Mouse (Mus musculus): Measurements from ENCODE around the gene Cdyl. TPM values are rescaled to one million over a fixed set of nuclear protein-coding genes. Genes with fewer than 3 reads are reported as not detected.

Gene Cdyl
- polyA plus RNA-seq, 2 experiments = 7.9 to 10.4 TPM

- H3K4me2 ChIP-seq (ENCODE audit: low read depth) = no peak overlapping the region
- no peak for ATAC-seq (ENCODE audit: insufficient read depth)
- TF ChIP-seq EP300 (IDR thresholded peaks at IDR 0.05; ENCODE audit: low read depth) (no peak), CTCF (IDR thresholded peaks at IDR 0.05; ENCODE audit: low read depth) (no peak)
- H3K36me3 ChIP-seq (replicated peaks; ENCODE audit: control insufficient read depth, insufficient read depth, low read depth) = no peaks in the 10 kb centered on the region
- DNase-seq (ENCODE audit: low read depth in 3 of 3, low spot score in 3 of 3) = peak in 1 of 3 experiments; percentile 11
- H3K4me1 ChIP-seq (replicated peaks; ENCODE audit: control insufficient read depth in 2 of 2, insufficient read depth in 2 of 2, low read length in 1 of 2) = peaks cover 0 to 3% of the 10 kb centered on the region in 2 experiments; a peak in 2 of 4 replicates
- no peaks in the 10 kb centered on the region for H3K27me3 ChIP-seq (ENCODE audit: control insufficient read depth, insufficient read depth, low read length)
- 9% methylated on average over 1 of the region's 1 CpGs for WGBS (ENCODE audit: insufficient replicate concordance)
- no peak overlapping the region for H3K9ac ChIP-seq (replicated peaks)
- no peak overlapping the region for H3K27ac ChIP-seq
- no peak overlapping the region for H3K4me3 ChIP-seq (ENCODE audit: insufficient read depth in 1 of 2, low read depth in 2 of 2, low read length in 2 of 2)
- no peaks in the 10 kb centered on the region for H3K9me3 ChIP-seq (ENCODE audit: control insufficient read depth, low read length)
These were observed 12.4 kb upstream of the Cdyl start for GRCm38 (mm10) chr13:35647132-35647823.

DNA sequence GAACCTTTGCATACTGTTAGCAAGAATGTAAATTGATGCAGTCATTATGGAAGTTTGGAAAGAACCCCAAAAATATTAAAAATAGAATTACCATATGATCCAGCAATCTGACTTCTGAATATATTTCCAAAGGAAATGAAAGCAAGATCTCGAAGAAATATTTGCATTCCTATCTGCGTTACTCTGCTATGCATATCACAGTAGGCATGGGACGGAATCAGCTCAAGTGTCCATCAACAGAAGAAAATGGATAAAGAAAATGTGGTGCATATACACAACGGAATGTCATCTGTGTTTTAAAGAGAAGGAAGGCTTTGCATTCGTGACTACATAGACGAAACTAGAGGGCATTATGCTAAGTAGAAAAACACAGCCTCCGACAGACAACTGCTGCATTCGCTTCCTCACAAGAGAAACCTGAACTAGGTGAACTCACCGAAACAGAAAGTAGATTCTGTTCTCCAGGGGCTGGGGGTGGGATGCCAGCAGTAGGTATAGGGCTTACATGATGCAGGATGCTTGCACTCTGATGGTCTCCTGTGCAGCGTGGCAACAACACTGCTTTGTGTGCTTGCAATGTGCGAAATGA is 9.3 kb upstream of the Cdyl start:
- 77% methylated on average over 11 of the region's 11 CpGs for WGBS (ENCODE audit: insufficient replicate concordance)
- no peak for DNase-seq (ENCODE audit: low read depth in 3 of 3, low spot score in 3 of 3)
- Histone ChIP-seq H3K4me1 (replicated peaks; ENCODE audit: control insufficient read depth in 2 of 2, insufficient read depth in 2 of 2, low read length in 1 of 2) (peaks cover 0 to 3% of the 10 kb centered on the region in 2 experiments; a peak in 2 of 4 replicates), H3K9ac (replicated peaks) (no peak overlapping the region), H3K36me3 (replicated peaks; ENCODE audit: control insufficient read depth, insufficient read depth, low read depth) (no peaks in the 10 kb centered on the region), H3K9me3 (ENCODE audit: control insufficient read depth, low read length) (no peaks in the 10 kb centered on the region), H3K4me3 (ENCODE audit: insufficient read depth in 1 of 2, low read depth in 2 of 2, low read length in 2 of 2) (no peak overlapping the region), H3K4me2 (ENCODE audit: low read depth) (no peak overlapping the region), H3K27ac (no peak overlapping the region), H3K27me3 (ENCODE audit: control insufficient read depth, insufficient read depth, low read length) (no peaks in the 10 kb centered on the region)
- TF ChIP-seq EP300 (IDR thresholded peaks at IDR 0.05; ENCODE audit: low read depth) = no peak
- no peak for ATAC-seq (ENCODE audit: insufficient read depth)

GRCm38 (mm10) chr13:35652851-35653250 is 6.8 kb upstream of the Cdyl start:
- no peak overlapping the region for H3K4me3 ChIP-seq (ENCODE audit: insufficient read depth in 1 of 2, low read depth in 2 of 2, low read length in 2 of 2)
- TF ChIP-seq CTCF (IDR thresholded peaks at IDR 0.05; ENCODE audit: low read depth) (no peak), EP300 (IDR thresholded peaks at IDR 0.05; ENCODE audit: low read depth) (no peak)
- no peak overlapping the region for H3K4me2 ChIP-seq (ENCODE audit: low read depth)
- DNase-seq (ENCODE audit: low read depth in 3 of 3, low spot score in 3 of 3) (no peak), ATAC-seq (ENCODE audit: insufficient read depth) (no peak)
- H3K27me3 ChIP-seq (ENCODE audit: control insufficient read depth, insufficient read depth, low read length) = no peaks in the 10 kb centered on the region
- no peaks in the 10 kb centered on the region for H3K36me3 ChIP-seq (replicated peaks; ENCODE audit: control insufficient read depth, insufficient read depth, low read depth)
- H3K9me3 ChIP-seq (ENCODE audit: control insufficient read depth, low read length) = no peaks in the 10 kb centered on the region
- WGBS (ENCODE audit: insufficient replicate concordance) = 71% methylated on average over 4 of the region's 4 CpGs
- no peak overlapping the region for H3K27ac ChIP-seq
- H3K4me1 ChIP-seq (replicated peaks; ENCODE audit: control insufficient read depth in 2 of 2, insufficient read depth in 2 of 2, low read length in 1 of 2) = peaks cover 0 to under 1% of the 10 kb centered on the region in 2 experiments; a peak in 2 of 4 replicates
- H3K9ac ChIP-seq (replicated peaks) = no peak overlapping the region

GRCm38 (mm10) chr13:35656853-35657252 is 2.8 kb upstream of the Cdyl start:
- DNase-seq (ENCODE audit: low read depth in 3 of 3, low spot score in 3 of 3) (no peak), ATAC-seq (ENCODE audit: insufficient read depth) (no peak)
- Histone ChIP-seq H3K27me3 (ENCODE audit: control insufficient read depth, insufficient read depth, low read length) (no peaks in the 10 kb centered on the region), H3K4me3 (ENCODE audit: insufficient read depth in 1 of 2, low read depth in 2 of 2, low read length in 2 of 2) (no peak overlapping the region), H3K9me3 (ENCODE audit: control insufficient read depth, low read length) (no peaks in the 10 kb centered on the region), H3K4me2 (ENCODE audit: low read depth) (no peak overlapping the region), H3K27ac (no peak overlapping the region), H3K9ac (replicated peaks) (no peak overlapping the region), H3K4me1 (replicated peaks; ENCODE audit: control insufficient read depth in 2 of 2, insufficient read depth in 2 of 2, low read length in 1 of 2) (no peaks in the 10 kb centered on the region), H3K36me3 (replicated peaks; ENCODE audit: control insufficient read depth, insufficient read depth, low read depth) (no peaks in the 10 kb centered on the region)
- TF ChIP-seq EP300 (IDR thresholded peaks at IDR 0.05; ENCODE audit: low read depth) (no peak), CTCF (IDR thresholded peaks at IDR 0.05; ENCODE audit: low read depth) (no peak)
- WGBS (ENCODE audit: insufficient replicate concordance) = 65% methylated on average over 2 of the region's 2 CpGs

GRCm38 (mm10) chr13:35665456-35665855 is 5.8 kb downstream of the Cdyl start:
- Histone ChIP-seq H3K27ac (no peak overlapping the region), H3K27me3 (ENCODE audit: control insufficient read depth, insufficient read depth, low read length) (no peaks in the 10 kb centered on the region), H3K4me2 (ENCODE audit: low read depth) (no peak overlapping the region), H3K4me3 (ENCODE audit: insufficient read depth in 1 of 2, low read depth in 2 of 2, low read length in 2 of 2) (no peak overlapping the region), H3K36me3 (replicated peaks; ENCODE audit: control insufficient read depth, insufficient read depth, low read depth) (no peaks in the 10 kb centered on the region), H3K9ac (replicated peaks) (no peak overlapping the region), H3K4me1 (replicated peaks; ENCODE audit: control insufficient read depth in 2 of 2, insufficient read depth in 2 of 2, low read length in 1 of 2) (peaks cover 0 to 3% of the 10 kb centered on the region in 2 experiments; a peak in 1 of 4 replicates), H3K9me3 (ENCODE audit: control insufficient read depth, low read length) (no peaks in the 10 kb centered on the region)
- peak in 1 of 3 experiments; percentile 9 for DNase-seq (ENCODE audit: low read depth in 3 of 3, low spot score in 3 of 3)
- ATAC-seq (ENCODE audit: insufficient read depth) = no peak
- TF ChIP-seq CTCF (IDR thresholded peaks at IDR 0.05; ENCODE audit: low read depth) (no peak), EP300 (IDR thresholded peaks at IDR 0.05; ENCODE audit: low read depth) (no peak)
- WGBS (ENCODE audit: insufficient replicate concordance) = 33% methylated on average over 3 of the region's 3 CpGs
